Mouse (Mus musculus): ENCODE results near the gene Apom. TPM values are rescaled to one million over a fixed set of nuclear protein-coding genes. Genes with fewer than 3 reads are reported as not detected.
A peak's percentile ranks its signal among the peaks of the same experiment; 100 is the strongest.

Apom gene
- total RNA-seq, 4 experiments from 2014 or later = 0.26 TPM; not detected in 3

- DNase-seq (ENCODE audit: low spot score) = no peak
Observed at GRCm38 (mm10) chr17:35097164-35097655, 34.6 kb downstream of the Apom start.

GRCm38 (mm10) chr17:35096597-35096996, 35.3 kb downstream of the Apom start:
- no peak for DNase-seq (ENCODE audit: low spot score)

GRCm38 (mm10) chr17:35094475-35095365, 37.1 kb downstream of the Apom start:
- DNase-seq (ENCODE audit: low spot score) = no peak

- no peak for DNase-seq (ENCODE audit: low spot score)
Observed at GRCm38 (mm10) chr17:35092403-35093198, 39.2 kb downstream of the Apom start.

GRCm38 (mm10) chr17:35090166-35090932, 41.5 kb downstream of the Apom start:
- no peak for DNase-seq (ENCODE audit: low spot score)

- DNase-seq (ENCODE audit: low spot score) = peak; percentile 92
Observed at GRCm38 (mm10) chr17:35088825-35089644, 42.8 kb downstream of the Apom start, which contains the start of gene Abhd16a. Gene Abhd16a, plus strand, starts transcription at chr17:35089263.

GRCm38 (mm10) chr17:35088151-35088550, 43.7 kb downstream of the Apom start:
- DNase-seq (ENCODE audit: low spot score) = no peak

GRCm38 (mm10) chr17:35085208-35085865, 46.5 kb downstream of the Apom start, which contains the start of gene Ly6g6f:
Gene Ly6g6f, minus strand, starts transcription at chr17:35085610.
- no peak for DNase-seq (ENCODE audit: low spot score)

- DNase-seq (ENCODE audit: low spot score) = no peak
Observed at GRCm38 (mm10) chr17:35083929-35084497, 47.8 kb downstream of the Apom start.

GRCm38 (mm10) chr17:35082841-35083576, 48.8 kb downstream of the Apom start:
- DNase-seq (ENCODE audit: low spot score) = no peak

GRCm38 (mm10) chr17:35080710-35081109, 51.1 kb downstream of the Apom start:
- no peak for DNase-seq (ENCODE audit: low spot score)

GRCm38 (mm10) chr17:35080248-35080647, 51.6 kb downstream of the Apom start:
- DNase-seq (ENCODE audit: low spot score) = no peak

- no peak for DNase-seq (ENCODE audit: low spot score)
Observed at GRCm38 (mm10) chr17:35079778-35080177, 52.1 kb downstream of the Apom start.

Other genes with a start within 250 kb of the Apom start
- 1 to 10 TPM; 1.8 to 4.1 (median 3.0) TPM for gene C2, start 233.8 kb downstream of the Apom start, total RNA-seq (2022)
- gene Ehmt2, start 233.6 kb downstream of the Apom start, total RNA-seq (2022) = 10 to 100 TPM; 41.5 to 45.8 (median 42.4) TPM
- gene Slc44a4, start 217.6 kb downstream of the Apom start, total RNA-seq (2022) = not detected
- 10 to 100 TPM; 13.0 to 16.1 (median 14.4) TPM for gene Neu1, start 200.8 kb downstream of the Apom start, total RNA-seq (2022)
- gene Hspa1b, start 172.8 kb downstream of the Apom start, total RNA-seq (2022) = 1 to 10 TPM; 1.4 to 5.5 (median 2.6) TPM
- gene Gm20481, start 162.1 kb downstream of the Apom start, total RNA-seq (2022) = not detected
- gene Hspa1a, start 159.9 kb downstream of the Apom start, total RNA-seq (2022) = 1 to 10 TPM; 1.8 to 7.5 (median 3.6) TPM
- gene Hspa1l, start 159.3 kb downstream of the Apom start, total RNA-seq (2022) = 10 to 100 TPM in 2 of 4 experiments, 1 to 10 TPM in 2; 8.7 to 13.3 (median 11.0) TPM
- 10 to 100 TPM; 17.5 to 21.7 (median 17.9) TPM for gene Lsm2, start 150.2 kb downstream of the Apom start, total RNA-seq (2022)
- 10 to 100 TPM; 28.3 to 31.4 (median 29.3) TPM for gene Vars, start 131.1 kb downstream of the Apom start, total RNA-seq (2022)
- gene Vwa7, start 115.5 kb downstream of the Apom start, total RNA-seq (2022) = 10 to 100 TPM; 12.0 to 18.5 (median 16.6) TPM
- gene Sapcd1, start 104.0 kb downstream of the Apom start, total RNA-seq (2022) = not detected
- under 1 TPM in 2 of 4 experiments, not detected in 2; 0.33 to 0.56 TPM for gene Msh5, start 85.3 kb downstream of the Apom start, total RNA-seq (2022)
- 10 to 100 TPM; 21.6 to 33.8 (median 30.0) TPM for gene Clic1, start 82.1 kb downstream of the Apom start, total RNA-seq (2022)
- gene Ddah2, start 73.0 kb downstream of the Apom start, total RNA-seq (2022) = 10 to 100 TPM; 13.5 to 22.7 (median 21.5) TPM
- gene Ly6g6c, start 66.7 kb downstream of the Apom start, total RNA-seq (2022) = not detected
- 1 to 10 TPM in 1 of 4 experiments, under 1 TPM in 3; 0.34 to 1.0 (median 0.85) TPM for gene Mpig6b, start 65.9 kb downstream of the Apom start, total RNA-seq (2022)
- gene Ly6g6e, start 55.1 kb downstream of the Apom start, total RNA-seq (2022) = not detected
- gene Ly6g6d, start 54.0 kb downstream of the Apom start, total RNA-seq (2022) = under 1 TPM in 3 of 4 experiments, not detected in 1; 0.69 to 0.95 (median 0.85) TPM
- under 1 TPM in 1 of 4 experiments, not detected in 3; 0.24 TPM for gene Ly6g6f, start 46.4 kb downstream of the Apom start, total RNA-seq (2022)
- 10 to 100 TPM; 60.7 to 64.8 (median 62.3) TPM for gene Abhd16a, start 42.8 kb downstream of the Apom start, total RNA-seq (2022)
- not detected for gene Ly6g5c, start 23.8 kb downstream of the Apom start, total RNA-seq (2022)
- not detected for gene Ly6g5b, start 16.6 kb downstream of the Apom start, total RNA-seq (2022)
- gene Gpank1, start 10.6 kb downstream of the Apom start, total RNA-seq (2022) = 10 to 100 TPM in 1 of 4 experiments, 1 to 10 TPM in 3; 6.6 to 10.2 (median 8.2) TPM
- 100 to 1,000 TPM; 152 to 184 (median 155) TPM for gene Csnk2b, start 10.0 kb downstream of the Apom start, total RNA-seq (2022)
- 10 to 100 TPM; 27.8 to 33.4 (median 30.3) TPM for gene D17H6S53E, start 5.7 kb downstream of the Apom start, total RNA-seq (2022)
- 100 to 1,000 TPM; 233 to 266 (median 242) TPM for gene Bag6, start 3.1 kb upstream of the Apom start, total RNA-seq (2022)
- 100 to 1,000 TPM; 130 to 143 (median 140) TPM for gene Prrc2a, start 32.8 kb upstream of the Apom start, total RNA-seq (2022)
- gene Aif1, start 44.0 kb upstream of the Apom start, total RNA-seq (2022) = 1 to 10 TPM; 1.9 to 3.3 (median 2.4) TPM
- 1 to 10 TPM; 1.8 to 3.6 (median 2.6) TPM for gene Lst1, start 56.4 kb upstream of the Apom start, total RNA-seq (2022)
- gene Ltb, start 62.4 kb upstream of the Apom start, total RNA-seq (2022) = 1 to 10 TPM in 1 of 4 experiments, under 1 TPM in 3; 0.69 to 1.6 (median 0.80) TPM
- under 1 TPM; 0.25 to 0.97 (median 0.52) TPM for gene Tnf, start 70.0 kb upstream of the Apom start, total RNA-seq (2022)
- under 1 TPM in 1 of 4 experiments, not detected in 3; 0.44 TPM for gene Lta, start 73.3 kb upstream of the Apom start, total RNA-seq (2022)
- under 1 TPM in 1 of 4 experiments, not detected in 3; 0.72 TPM for gene Gm16181, start 88.8 kb upstream of the Apom start, total RNA-seq (2022)
- gene Atp6v1g2, start 101.6 kb upstream of the Apom start, total RNA-seq (2022) = 1 to 10 TPM; 1.7 to 3.6 (median 1.9) TPM
- 1 to 10 TPM; 8.2 to 9.4 (median 8.5) TPM for gene Nfkbil1, start 103.7 kb upstream of the Apom start, total RNA-seq (2022)
- gene Ddx39b, start 109.7 kb upstream of the Apom start, total RNA-seq (2022) = 10 to 100 TPM; 76.7 to 92.1 (median 86.6) TPM
- gene H2-D1, start 130.7 kb upstream of the Apom start, total RNA-seq (2022) = 100 to 1,000 TPM; 108 to 169 (median 117) TPM
- 1 to 10 TPM in 3 of 4 experiments, under 1 TPM in 1; 0.53 to 1.5 (median 1.4) TPM for gene H2-Q1, start 188.4 kb upstream of the Apom start, total RNA-seq (2022)
- 1 to 10 TPM in 2 of 4 experiments, under 1 TPM in 2; 0.84 to 1.3 (median 1.1) TPM for gene H2-Q2, start 210.2 kb upstream of the Apom start, total RNA-seq (2022)
- 10 to 100 TPM; 14.6 to 22.3 (median 16.7) TPM for gene H2-Q4, start 247.6 kb upstream of the Apom start, total RNA-seq (2022)